Mouse (Mus musculus): ENCODE measurements around the gene Pde4c. TPM values are rescaled to one million over a fixed set of nuclear protein-coding genes. Genes with fewer than 3 reads are reported as not detected.

Gene Pde4c
- total RNA-seq, 2 experiments from 2014 or later = 2.5 to 3.0 TPM

GRCm38 (mm10) chr8:70790846-70791245, 67.3 kb downstream of the Pde4c start:
- no peak for DNase-seq

GRCm38 (mm10) chr8:70791294-70791701, 67.8 kb downstream of the Pde4c start:
- no peak for DNase-seq

DNA sequence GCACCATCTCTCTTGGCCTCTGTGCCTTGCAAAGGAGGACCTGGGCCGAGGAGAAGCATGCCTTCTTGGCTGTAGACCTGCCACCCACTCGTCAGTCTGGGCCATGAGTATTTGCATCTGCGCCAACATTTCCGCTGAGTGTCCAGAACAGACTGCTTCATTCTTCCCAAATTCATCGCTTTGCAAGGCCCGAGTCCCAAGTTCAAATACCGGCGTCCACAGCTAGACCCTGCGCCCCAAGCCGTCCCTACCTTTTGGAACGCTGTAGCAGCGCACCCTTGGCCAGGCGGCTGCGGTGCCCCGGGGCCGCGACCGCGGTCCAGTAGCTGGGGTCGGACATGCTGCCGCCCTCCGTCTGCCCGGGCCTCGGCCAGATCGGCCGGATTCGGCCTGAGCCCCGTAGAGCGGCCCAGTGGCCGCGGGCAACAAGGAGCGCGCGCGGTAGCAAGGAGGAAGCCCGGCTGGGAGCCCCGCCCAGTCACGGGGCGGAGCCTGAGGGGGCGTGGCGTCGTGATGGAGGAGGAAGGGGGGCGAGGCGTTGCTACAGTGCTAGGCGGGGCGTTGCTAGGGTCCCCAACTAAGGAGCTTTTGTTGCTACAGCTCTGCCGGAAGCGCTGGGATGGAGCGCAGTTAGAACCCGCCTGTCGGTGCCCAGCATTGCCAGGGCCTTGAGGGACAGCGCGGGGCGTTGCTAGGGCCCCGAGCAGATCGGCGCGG, 68.6 kb downstream of the Pde4c start:
- DNase-seq = peak; percentile 98

DNA sequence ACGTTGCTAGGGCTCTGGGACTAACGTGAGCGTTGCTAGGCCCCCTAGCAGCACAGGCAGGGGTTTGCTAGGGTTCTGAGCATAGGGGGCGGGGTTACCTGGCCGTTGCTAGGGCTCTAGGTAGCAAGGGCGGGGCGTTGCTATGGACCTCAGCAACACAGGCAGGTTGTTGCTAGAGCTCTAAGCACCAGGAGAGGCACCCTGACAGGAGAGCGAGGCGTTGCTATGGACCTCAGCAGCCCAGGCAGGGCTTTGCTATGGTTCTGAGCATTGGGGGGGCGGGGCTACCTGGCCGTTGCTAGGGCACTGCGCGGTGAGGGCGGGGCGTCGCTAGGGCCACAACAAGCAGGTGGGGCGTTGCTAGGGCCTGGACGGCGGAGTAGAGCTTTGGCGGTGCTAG, 69.2 kb downstream of the Pde4c start:
- DNase-seq = no peak

DNA sequence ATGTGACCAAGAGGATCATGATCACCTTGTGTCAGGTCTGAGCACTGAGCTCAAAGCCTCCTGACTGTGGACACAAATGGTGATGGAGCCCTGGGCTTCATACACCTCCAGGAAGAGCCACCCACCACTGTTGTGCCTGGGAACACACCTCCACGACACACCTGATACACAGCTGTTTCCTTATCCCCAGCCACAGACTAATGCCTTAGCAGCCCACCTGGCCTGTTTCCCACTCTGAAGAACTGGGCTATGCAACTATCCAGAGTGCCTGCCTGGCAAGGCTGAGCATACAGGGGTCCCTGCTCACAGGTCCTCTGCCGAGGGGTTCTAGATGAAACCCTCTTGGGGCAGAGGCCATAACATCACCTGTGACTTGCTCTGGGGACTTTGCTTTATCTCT, 70.7 kb downstream of the Pde4c start:
- no peak for DNase-seq

GRCm38 (mm10) chr8:70795370-70795769, 71.8 kb downstream of the Pde4c start:
- no peak for DNase-seq

DNA sequence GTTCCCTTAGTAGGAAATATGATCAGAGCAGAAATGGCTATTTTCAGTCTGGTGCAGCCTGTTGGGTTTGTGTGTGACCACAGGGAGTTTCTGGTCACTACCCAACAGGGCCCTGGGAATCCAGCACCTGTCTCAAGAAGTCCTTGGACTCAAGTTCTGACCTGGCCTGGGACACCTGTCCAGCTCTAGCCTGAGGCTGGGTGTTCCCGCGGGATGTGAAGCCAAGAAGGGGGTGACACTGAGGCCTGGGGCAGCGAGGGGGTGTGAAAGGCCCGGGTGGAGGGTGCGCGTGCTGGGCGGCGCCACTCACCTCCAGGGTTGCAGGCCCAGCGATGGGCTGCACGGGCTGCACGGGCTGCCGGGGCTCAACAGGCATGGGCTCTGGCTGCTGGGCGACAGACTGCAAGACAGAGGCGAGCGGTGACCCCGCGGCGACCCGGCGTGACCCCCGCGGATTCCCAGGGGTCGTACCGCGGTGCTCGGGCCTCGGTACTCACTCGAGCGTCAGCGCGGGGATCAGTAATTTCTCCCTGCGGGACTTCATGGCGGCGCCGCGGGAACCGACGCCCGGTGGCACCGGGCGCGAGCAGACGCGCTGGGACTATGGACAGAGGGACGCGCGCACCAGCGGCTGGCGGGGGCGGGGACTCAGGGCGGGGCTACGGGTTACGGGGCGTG, 73.0 kb downstream of the Pde4c start:
- DNase-seq = peak; percentile 73

GRCm38 (mm10) chr8:70797081-70798070, 73.9 kb downstream of the Pde4c start:
- DNase-seq = peak; percentile 78

- DNase-seq = no peak
Observed at GRCm38 (mm10) chr8:70798281-70798680, 74.8 kb downstream of the Pde4c start.

- no peak for DNase-seq
Observed at GRCm38 (mm10) chr8:70800648-70801047, 77.1 kb downstream of the Pde4c start.

Small RNA genes lying within 50 kb of the gene (microRNA-seq; reads per million reads assigned to microRNA genes)
- 0 reads per million in 2 experiments for gene Mir7240

Other genes with a start within 250 kb of the Pde4c start
- gene Klhl26, start 246.8 kb upstream of the Pde4c start, total RNA-seq (2021) = 1 to 10 TPM; 6.3 to 7.4 TPM
- under 1 TPM; 0.18 to 0.26 TPM for gene Tmem59l, start 236.4 kb upstream of the Pde4c start, total RNA-seq (2021)
- 1 to 10 TPM; 2.8 to 3.4 TPM for gene Crlf1, start 230.6 kb upstream of the Pde4c start, total RNA-seq (2021)
- gene Rex1bd, start 217.0 kb upstream of the Pde4c start, total RNA-seq (2021) = 100 to 1,000 TPM; 120 to 129 TPM
- gene Uba52, start 212.9 kb upstream of the Pde4c start, total RNA-seq (2021) = 1,000 to 10,000 TPM; 1,232 to 1,261 TPM
- gene Fkbp8, start 196.0 kb upstream of the Pde4c start, total RNA-seq (2021) = 100 to 1,000 TPM; 135 to 145 TPM
- 10 to 100 TPM; 57.8 to 61.0 TPM for gene Kxd1, start 195.8 kb upstream of the Pde4c start, total RNA-seq (2021)
- 10 to 100 TPM; 12.7 to 19.8 TPM for gene Ell, start 184.3 kb upstream of the Pde4c start, total RNA-seq (2021)
- gene Isyna1, start 129.3 kb upstream of the Pde4c start, total RNA-seq (2021) = 10 to 100 TPM; 30.0 to 31.6 TPM
- gene Ssbp4, start 114.8 kb upstream of the Pde4c start, total RNA-seq (2021) = 10 to 100 TPM; 31.1 to 40.1 TPM
- gene Lrrc25, start 107.6 kb upstream of the Pde4c start, total RNA-seq (2021) = 1 to 10 TPM; 1.2 to 3.0 TPM
- gene Gdf15, start 91.3 kb upstream of the Pde4c start, total RNA-seq (2021) = not detected
- gene Pgpep1, start 63.3 kb upstream of the Pde4c start, total RNA-seq (2021) = 10 to 100 TPM; 22.5 to 23.4 TPM
- 10 to 100 TPM; 82.3 to 83.0 TPM for gene Lsm4, start 50.5 kb upstream of the Pde4c start, total RNA-seq (2021)
- gene Jund, start 24.8 kb upstream of the Pde4c start, total RNA-seq (2021) = 100 to 1,000 TPM in 1 of 2 experiments, 10 to 100 TPM in 1; 79.2 to 130 TPM
- gene Iqcn, start 20.3 kb upstream of the Pde4c start, total RNA-seq (2021) = not detected
- not detected for gene Gm3336, start 5.2 kb upstream of the Pde4c start, total RNA-seq (2021)
- 10 to 100 TPM; 44.6 to 50.4 TPM for gene Rab3a, start 31.0 kb downstream of the Pde4c start, total RNA-seq (2021)
- gene Mpv17l2, start 37.2 kb downstream of the Pde4c start, total RNA-seq (2021) = 10 to 100 TPM; 30.1 to 31.4 TPM
- gene Pik3r2, start 53.0 kb downstream of the Pde4c start, total RNA-seq (2021) = 10 to 100 TPM; 39.4 to 47.2 TPM
- gene Mast3, start 81.3 kb downstream of the Pde4c start, total RNA-seq (2021) = 1 to 10 TPM; 7.2 to 8.9 TPM
- gene Il12rb1, start 84.7 kb downstream of the Pde4c start, total RNA-seq (2021) = under 1 TPM; 0.16 to 0.23 TPM
- 10 to 100 TPM in 1 of 2 experiments, 1 to 10 TPM in 1; 4.3 to 27.1 TPM for gene Arrdc2, start 116.0 kb downstream of the Pde4c start, total RNA-seq (2021)
- gene Kcnn1, start 139.5 kb downstream of the Pde4c start, total RNA-seq (2021) = 1 to 10 TPM; 3.7 to 3.8 TPM
- gene Ccdc124, start 150.2 kb downstream of the Pde4c start, total RNA-seq (2021) = 10 to 100 TPM; 42.8 to 45.0 TPM
- under 1 TPM in 1 of 2 experiments, not detected in 1; 0.09 TPM for gene Slc5a5, start 169.0 kb downstream of the Pde4c start, total RNA-seq (2021)
- 1,000 to 10,000 TPM; 1,533 to 1,604 TPM for gene Rpl18a, start 173.7 kb downstream of the Pde4c start, total RNA-seq (2021)
- 10 to 100 TPM; 17.3 to 24.5 TPM for gene Map1s, start 182.2 kb downstream of the Pde4c start, total RNA-seq (2021)

Data from gastrocnemius, postnatal 10 days (tissue).